Mouse (Mus musculus) spleen, adult 2 months (tissue): ENCODE measurements around the gene Fam118b.

ENCODE experiments used
- CTCF ChIP-seq: fragments of 200-500 bp; IDR thresholded peaks from 2 replicates; pipeline ENCODE4 v1.5.1; 2011; ENCODE audit warnings: mild to moderate bottlenecking, inconsistent platforms; ENCODE audit not compliant: insufficient read depth, insufficient read length, insufficient replicate concordance; ENCODE audit errors: extremely low read depth
- POLR2A ChIP-seq: fragments of 200-500 bp; IDR thresholded peaks from 2 replicates; pipeline ENCODE4 v1.6.1; 2011; ENCODE audit warnings: low read depth, low read length, inconsistent platforms

DNA sequence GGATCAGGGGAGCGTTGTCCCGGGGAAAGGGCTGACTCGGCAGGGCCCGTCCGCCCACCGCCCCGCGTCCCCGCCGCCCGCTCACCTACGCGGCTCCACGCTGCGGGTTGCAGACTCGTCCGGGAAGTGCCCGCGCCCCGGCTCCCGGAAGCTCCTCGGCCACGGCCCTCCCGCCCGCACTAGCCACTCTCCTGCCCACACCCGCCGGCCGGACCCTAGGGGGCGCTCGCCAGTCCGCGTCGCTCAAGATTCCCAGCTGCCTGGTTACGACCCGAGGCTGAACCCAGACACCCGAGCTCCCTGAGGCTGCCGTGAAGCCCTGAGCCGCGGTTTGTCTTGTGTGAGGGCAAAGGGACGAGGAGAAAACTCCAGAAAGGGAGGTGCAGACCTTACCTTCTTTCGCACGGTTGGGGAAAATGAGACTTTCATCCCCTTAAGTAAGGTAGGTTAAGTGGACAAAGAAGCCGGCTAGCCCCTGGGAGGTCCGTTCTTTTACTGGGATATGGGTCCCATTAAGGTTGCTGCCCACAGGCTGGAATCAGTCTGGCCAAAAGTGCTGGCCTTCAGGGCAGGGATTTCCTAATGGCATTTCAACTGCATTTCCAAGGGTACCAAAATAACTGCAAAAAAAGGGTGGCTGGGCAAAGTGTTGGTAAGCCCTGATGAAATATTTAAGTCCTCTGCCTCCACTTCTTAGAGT lies 67.7 kb downstream of the Fam118b start, which contains the start of the genes Srpr and Tirap:
- TF ChIP-seq CTCF = peak; percentile 85
- TF ChIP-seq POLR2A = no peak
